Mouse (Mus musculus) midbrain, embryonic 13.5 days (tissue): ENCODE measurements around the gene Lrp5. TPM values are rescaled to one million over a fixed set of nuclear protein-coding genes. Genes with fewer than 3 reads are reported as not detected.

Experiments used
- ATAC-seq: fragments of 200-750 bp; cut with Nextera tagmentation; 2 replicates; pipeline ENCODE4 v1.8.0; 2017; ENCODE audit warnings: mild to moderate bottlenecking, moderate TSS enrichment, moderate library complexity
- H3K27ac ChIP-seq: fragments of 300-500 bp; sonication (generic); 2 replicates; pipeline ENCODE4 v1.5.1; 2015; ENCODE audit warnings: inconsistent platforms, mild to moderate bottlenecking, moderate library complexity
- H3K27me3 ChIP-seq: fragments of 300-500 bp; sonication (generic); 2 replicates; pipeline ENCODE4 v1.6.1; 2015; ENCODE audit warnings: mild to moderate bottlenecking, inconsistent platforms
- H3K36me3 ChIP-seq: fragments of 300-500 bp; sonication (generic); 2 replicates; pipeline ENCODE4 v1.6.1; 2015; ENCODE audit warnings: mild to moderate bottlenecking, inconsistent platforms
- H3K4me1 ChIP-seq: fragments of 300-500 bp; sonication (generic); replicated peaks from 2 replicates; pipeline ENCODE4 v1.6.1; 2015; ENCODE audit warnings: inconsistent platforms
- H3K4me2 ChIP-seq: fragments of 300-500 bp; sonication (generic); replicated peaks from 2 replicates; pipeline ENCODE4 v1.6.1; 2015; ENCODE audit warnings: moderate library complexity, mild to moderate bottlenecking, inconsistent platforms
- H3K4me3 ChIP-seq: fragments of 300-500 bp; sonication (generic); replicated peaks from 2 replicates; pipeline ENCODE4 v1.5.1; 2015; ENCODE audit warnings: mild to moderate bottlenecking, inconsistent platforms
- H3K9ac ChIP-seq: fragments of 300-500 bp; sonication (generic); replicated peaks from 2 replicates; pipeline ENCODE4 v1.6.1; 2015; ENCODE audit warnings: mild to moderate bottlenecking, inconsistent platforms
- H3K9me3 ChIP-seq: fragments of 300-500 bp; sonication (generic); 2 replicates; pipeline ENCODE4 v1.6.1; 2016; ENCODE audit warnings: mild to moderate bottlenecking, inconsistent platforms
- WGBS: fragments of 180-500 bp; shearing (Covaris S2); methylation state at CpG from one replicate; pipeline ENCODE4 v1.1.7; 2015; 5-methylcytosine and 5-hydroxymethylcytosine counted together
- polyA plus RNA-seq: library from polyadenylated mRNA; unstranded; fragments of >200 nt; fragmentation: Nextera tagmentation; extraction: Ambion mirVana; gene quantifications from 2 replicates; pipeline ENCODE4 v1.2.1, GENCODE M21; 2015

Gene Lrp5
- polyA plus RNA-seq, 1 experiment from 2014 or later = 1.7 TPM

- Histone ChIP-seq H3K9me3 (no peaks in the 10 kb centered on the region), H3K4me2 (no peak overlapping the region), H3K9ac (no peak overlapping the region), H3K4me3 (no peak overlapping the region), H3K27me3 (no peaks in the 10 kb centered on the region), H3K36me3 (peaks cover 47% of the 10 kb centered on the region), H3K27ac (no peak overlapping the region), H3K4me1 (no peaks in the 10 kb centered on the region)
- 91% methylated on average over 7 of the region's 7 CpGs for WGBS
- ATAC-seq = no peak
Measured at GRCm38 (mm10) chr19:3625111-3625510, 61.3 kb downstream of the Lrp5 start.

DNA sequence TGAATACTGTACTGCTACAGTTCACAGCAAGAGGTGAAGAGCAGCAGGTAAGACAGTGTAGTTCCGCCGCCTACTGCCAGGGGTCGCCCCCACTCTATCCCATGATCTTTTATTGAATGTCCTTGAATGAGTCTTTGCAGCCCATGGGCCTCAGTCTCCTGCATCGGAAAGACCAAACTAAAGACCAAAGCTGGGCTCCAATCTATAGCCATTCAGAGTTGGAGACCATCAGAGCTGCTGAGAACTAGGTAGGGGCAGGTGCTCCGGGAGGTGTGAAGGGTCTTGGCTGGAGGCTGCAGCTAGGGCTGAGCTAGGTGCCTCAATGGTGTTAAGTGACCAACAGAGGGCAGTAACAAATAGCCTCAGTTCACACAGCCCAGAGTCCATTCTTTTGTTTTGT, 62.5 kb downstream of the Lrp5 start:
- 72% methylated on average over 5 of the region's 5 CpGs for WGBS
- Histone ChIP-seq H3K27me3 (no peaks in the 10 kb centered on the region), H3K9ac (no peak overlapping the region), H3K27ac (no peak overlapping the region), H3K36me3 (peaks cover 48% of the 10 kb centered on the region), H3K4me3 (no peak overlapping the region), H3K4me1 (no peaks in the 10 kb centered on the region), H3K9me3 (no peaks in the 10 kb centered on the region), H3K4me2 (no peak overlapping the region)
- ATAC-seq = 0 out of 2 replicates have a peak, but pooled peaks have one; percentile 48

- WGBS = 96% methylated on average over 4 of the region's 4 CpGs
- Histone ChIP-seq H3K27ac (no peak overlapping the region), H3K4me1 (no peaks in the 10 kb centered on the region), H3K9me3 (no peaks in the 10 kb centered on the region), H3K36me3 (peaks cover 50% of the 10 kb centered on the region), H3K9ac (no peak overlapping the region), H3K4me3 (no peak overlapping the region), H3K4me2 (no peak overlapping the region), H3K27me3 (no peaks in the 10 kb centered on the region)
- ATAC-seq = no peak
Measured at GRCm38 (mm10) chr19:3623294-3623693, 63.1 kb downstream of the Lrp5 start.

- no peak overlapping the region for H3K27ac ChIP-seq
- H3K36me3 ChIP-seq = peaks cover 40% of the 10 kb centered on the region
- ATAC-seq = no peak
- H3K4me2 ChIP-seq = no peak overlapping the region
- H3K4me3 ChIP-seq = no peak overlapping the region
- H3K27me3 ChIP-seq = no peaks in the 10 kb centered on the region
- WGBS = 94% methylated on average over 10 of the region's 10 CpGs
- no peak overlapping the region for H3K9ac ChIP-seq
- H3K9me3 ChIP-seq = no peaks in the 10 kb centered on the region
- no peaks in the 10 kb centered on the region for H3K4me1 ChIP-seq
Measured at GRCm38 (mm10) chr19:3620871-3621270, 65.5 kb downstream of the Lrp5 start.

DNA sequence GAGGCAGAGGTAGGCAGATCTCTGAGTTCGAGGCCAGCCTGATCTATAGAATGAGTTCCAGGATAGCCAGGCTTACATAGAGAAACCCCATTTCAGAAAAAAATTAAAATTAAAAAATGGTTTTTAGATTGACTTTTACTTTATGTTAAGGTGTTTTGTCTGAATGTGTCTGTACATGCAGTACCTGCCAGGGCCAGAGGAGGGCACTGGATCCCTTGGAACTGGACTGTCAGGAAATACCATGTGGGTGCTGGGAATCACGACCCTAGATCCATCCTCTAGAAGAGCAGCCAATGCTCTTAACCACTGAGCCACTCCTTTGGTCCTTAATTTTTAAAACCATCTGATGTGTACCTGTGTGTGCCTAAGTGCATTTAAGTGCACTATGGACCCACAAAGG, 67.0 kb downstream of the Lrp5 start:
- Histone ChIP-seq H3K4me1 (no peaks in the 10 kb centered on the region), H3K27me3 (no peaks in the 10 kb centered on the region), H3K36me3 (peaks cover 54% of the 10 kb centered on the region), H3K4me2 (no peak overlapping the region), H3K9ac (no peak overlapping the region), H3K9me3 (no peaks in the 10 kb centered on the region), H3K27ac (no peak overlapping the region), H3K4me3 (no peak overlapping the region)
- no peak for ATAC-seq
- WGBS = 90% methylated on average over 2 of the region's 2 CpGs

GRCm38 (mm10) chr19:3613991-3614390, 72.4 kb downstream of the Lrp5 start:
- Histone ChIP-seq H3K9me3 (no peaks in the 10 kb centered on the region), H3K4me1 (no peaks in the 10 kb centered on the region), H3K4me2 (no peak overlapping the region), H3K27me3 (no peaks in the 10 kb centered on the region), H3K9ac (no peak overlapping the region), H3K36me3 (peaks cover 42% of the 10 kb centered on the region), H3K4me3 (no peak overlapping the region), H3K27ac (no peak overlapping the region)
- WGBS = 95% methylated on average over 10 of the region's 10 CpGs
- no peak for ATAC-seq

DNA sequence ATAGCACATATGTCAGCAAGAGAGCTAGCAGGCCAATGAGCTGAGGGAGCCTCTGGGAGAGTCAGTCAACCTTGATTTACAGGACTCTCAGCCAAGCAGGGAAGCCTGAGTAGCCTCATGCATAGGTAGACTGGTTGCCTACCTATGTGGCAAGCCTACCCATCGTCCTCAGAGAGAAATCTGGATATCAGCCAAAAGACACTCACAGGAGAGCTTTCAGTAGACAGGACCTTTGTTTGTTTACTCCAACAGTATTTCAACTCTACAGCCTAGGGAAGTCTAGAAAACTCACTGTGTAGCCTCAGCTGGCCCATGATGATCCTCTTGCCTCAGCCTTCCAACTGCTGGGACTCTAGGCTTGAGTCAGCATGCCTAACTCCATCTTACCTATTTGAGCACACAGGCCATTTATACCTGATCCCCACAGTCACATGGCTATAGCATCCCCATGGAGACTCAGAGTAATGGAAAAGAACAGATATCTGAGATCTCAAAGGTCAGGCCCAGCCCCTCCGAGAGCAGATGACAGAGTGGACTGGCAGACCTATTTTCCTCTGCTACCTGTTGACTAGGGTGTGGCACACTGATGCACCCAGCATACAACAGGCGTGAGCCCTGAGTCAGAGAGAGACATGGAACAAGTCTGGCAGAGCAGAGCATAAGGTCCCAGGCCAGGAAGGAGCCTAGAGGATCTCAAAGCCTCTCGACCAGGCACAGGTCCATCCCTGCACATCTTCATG, 73.7 kb downstream of the Lrp5 start:
- Histone ChIP-seq H3K27me3 (no peaks in the 10 kb centered on the region), H3K9ac (no peak overlapping the region), H3K4me2 (no peak overlapping the region), H3K27ac (no peak overlapping the region), H3K36me3 (peaks cover 39% of the 10 kb centered on the region), H3K4me1 (no peaks in the 10 kb centered on the region), H3K4me3 (no peak overlapping the region), H3K9me3 (no peaks in the 10 kb centered on the region)
- no peak for ATAC-seq
- WGBS = 95% methylated on average over 4 of the region's 4 CpGs

- no peak overlapping the region for H3K4me2 ChIP-seq
- H3K36me3 ChIP-seq = peaks cover 39% of the 10 kb centered on the region
- ATAC-seq = no peak
- no peaks in the 10 kb centered on the region for H3K9me3 ChIP-seq
- H3K4me1 ChIP-seq = no peaks in the 10 kb centered on the region
- no peak overlapping the region for H3K27ac ChIP-seq
- H3K27me3 ChIP-seq = no peaks in the 10 kb centered on the region
- no peak overlapping the region for H3K9ac ChIP-seq
- H3K4me3 ChIP-seq = no peak overlapping the region
- WGBS = 87% methylated on average over 8 of the region's 8 CpGs
Measured at GRCm38 (mm10) chr19:3611730-3612129, 74.6 kb downstream of the Lrp5 start.

DNA sequence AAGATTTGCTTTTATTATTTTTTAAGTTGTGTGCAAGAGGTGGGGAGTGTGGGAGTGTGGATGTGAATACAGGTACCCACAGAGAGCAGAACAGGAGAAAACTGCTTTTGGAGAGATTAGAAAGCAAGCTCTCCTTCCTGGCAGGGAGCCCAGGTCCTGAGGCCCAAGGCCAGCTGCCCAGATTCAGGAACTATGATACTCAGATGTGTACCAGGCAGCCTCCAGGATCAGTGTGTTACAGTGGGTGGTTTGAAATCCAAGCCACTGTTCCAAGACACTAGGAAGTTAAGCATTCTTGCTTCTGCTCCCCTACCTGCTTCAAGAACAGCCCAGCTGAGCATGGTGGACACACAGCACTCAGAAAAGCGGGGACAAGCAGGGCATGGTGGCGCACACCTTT, 75.5 kb downstream of the Lrp5 start:
- no peak overlapping the region for H3K4me2 ChIP-seq
- ATAC-seq = no peak
- peaks cover 39% of the 10 kb centered on the region for H3K36me3 ChIP-seq
- no peak overlapping the region for H3K4me3 ChIP-seq
- no peak overlapping the region for H3K9ac ChIP-seq
- no peaks in the 10 kb centered on the region for H3K9me3 ChIP-seq
- 91% methylated on average over 2 of the region's 2 CpGs for WGBS
- no peak overlapping the region for H3K27ac ChIP-seq
- H3K4me1 ChIP-seq = no peaks in the 10 kb centered on the region
- H3K27me3 ChIP-seq = no peaks in the 10 kb centered on the region

GRCm38 (mm10) chr19:3609826-3610225, 76.5 kb downstream of the Lrp5 start:
- peaks cover 30% of the 10 kb centered on the region for H3K36me3 ChIP-seq
- no peaks in the 10 kb centered on the region for H3K27me3 ChIP-seq
- 91% methylated on average over 10 of the region's 10 CpGs for WGBS
- no peak overlapping the region for H3K4me3 ChIP-seq
- H3K27ac ChIP-seq = no peak overlapping the region
- no peak for ATAC-seq
- no peak overlapping the region for H3K9ac ChIP-seq
- no peak overlapping the region for H3K4me2 ChIP-seq
- H3K9me3 ChIP-seq = no peaks in the 10 kb centered on the region
- no peaks in the 10 kb centered on the region for H3K4me1 ChIP-seq

GRCm38 (mm10) chr19:3594316-3594715, 92.0 kb downstream of the Lrp5 start:
- Histone ChIP-seq H3K9ac (no peak overlapping the region), H3K36me3 (peaks cover 53% of the 10 kb centered on the region), H3K4me3 (no peak overlapping the region), H3K27me3 (no peaks in the 10 kb centered on the region), H3K4me1 (no peaks in the 10 kb centered on the region), H3K9me3 (no peaks in the 10 kb centered on the region), H3K27ac (no peak overlapping the region), H3K4me2 (no peak overlapping the region)
- WGBS = 91% methylated on average over 5 of the region's 5 CpGs
- no peak for ATAC-seq

DNA sequence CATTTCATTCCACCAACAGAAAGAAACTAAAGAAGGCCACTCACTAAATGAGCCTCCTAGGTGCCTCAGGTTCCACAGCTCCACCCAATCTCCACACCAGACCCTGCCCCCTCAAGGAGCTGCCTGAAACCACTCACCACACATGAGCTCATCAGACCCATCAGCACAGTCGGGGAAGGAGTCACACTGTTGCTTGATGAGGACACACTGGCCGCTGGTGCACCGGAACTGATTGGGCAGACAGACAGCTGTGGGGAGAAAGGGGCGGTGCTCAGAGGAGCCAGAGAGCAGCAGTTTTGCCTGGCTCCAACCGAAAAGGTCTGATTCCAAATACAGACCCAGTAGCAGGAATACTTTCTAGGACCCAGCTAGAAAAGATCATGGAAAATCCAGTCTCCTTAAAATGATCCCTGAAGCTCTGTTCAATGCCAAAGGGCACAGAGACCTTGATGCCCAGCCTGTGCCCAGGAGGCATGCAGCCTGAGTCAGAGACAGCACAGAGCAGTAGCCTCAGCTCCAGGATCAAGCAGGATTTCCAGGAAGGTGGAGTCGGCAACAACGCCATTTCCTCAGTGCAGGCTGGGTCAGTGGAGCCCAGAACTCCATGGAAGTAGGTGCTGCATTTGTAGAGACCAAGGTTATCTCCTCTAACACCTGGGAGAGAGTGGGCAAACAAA, 92.8 kb downstream of the Lrp5 start:
- no peak for ATAC-seq
- Histone ChIP-seq H3K4me1 (no peaks in the 10 kb centered on the region), H3K9ac (no peak overlapping the region), H3K4me2 (no peak overlapping the region), H3K9me3 (no peaks in the 10 kb centered on the region), H3K27me3 (no peaks in the 10 kb centered on the region), H3K36me3 (peaks cover 50% of the 10 kb centered on the region), H3K27ac (no peak overlapping the region), H3K4me3 (no peak overlapping the region)
- 90% methylated on average over 7 of the region's 7 CpGs for WGBS
